Mouse (Mus musculus): ENCODE data around the gene Wdr17. TPM values are rescaled to one million over a fixed set of nuclear protein-coding genes. Genes with fewer than 3 reads are reported as not detected.
"Not testable (repeated sequence)": the region's sequence is repeated elsewhere in the genome, so short reads cannot be mapped to it uniquely, and the experiment has no call there.

Gene Wdr17
- polyA plus RNA-seq, 1 experiment from 2014 or later = 12.7 TPM

DNA sequence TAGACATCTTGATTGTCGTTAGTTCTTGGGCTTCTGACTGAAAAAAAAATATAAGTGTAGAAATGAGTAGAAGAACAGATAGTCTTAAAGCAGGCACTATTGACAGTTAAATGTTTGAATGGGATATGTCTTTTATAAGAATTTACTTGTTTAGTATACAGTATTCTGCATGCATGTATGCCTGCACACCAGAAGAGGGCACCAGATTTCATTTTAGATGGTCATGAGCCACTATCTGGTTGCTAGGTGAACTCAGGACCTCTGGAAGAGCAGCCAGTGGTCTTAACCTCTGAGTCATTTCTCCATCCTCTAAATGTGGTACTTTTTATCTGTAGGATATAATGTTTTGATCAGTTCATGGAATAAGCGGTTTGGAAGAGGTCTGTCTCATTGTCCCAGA, 227.3 kb downstream of the Wdr17 start:
- no peak overlapping the region for H3K4me2 ChIP-seq
- H3K36me3 ChIP-seq = peaks cover 4% of the 10 kb centered on the region
- no peaks in the 10 kb centered on the region for H3K9me3 ChIP-seq
- ATAC-seq (ENCODE audit: low FRiP score) = no peak
- H3K4me1 ChIP-seq (replicated peaks) = no peaks in the 10 kb centered on the region
- H3K27me3 ChIP-seq = no peaks in the 10 kb centered on the region
- H3K9ac ChIP-seq = no peak overlapping the region
- no peak overlapping the region for H3K4me3 ChIP-seq
- H3K27ac ChIP-seq = no peak overlapping the region
- 87% methylated on average over 2 of the region's 2 CpGs for WGBS

DNA sequence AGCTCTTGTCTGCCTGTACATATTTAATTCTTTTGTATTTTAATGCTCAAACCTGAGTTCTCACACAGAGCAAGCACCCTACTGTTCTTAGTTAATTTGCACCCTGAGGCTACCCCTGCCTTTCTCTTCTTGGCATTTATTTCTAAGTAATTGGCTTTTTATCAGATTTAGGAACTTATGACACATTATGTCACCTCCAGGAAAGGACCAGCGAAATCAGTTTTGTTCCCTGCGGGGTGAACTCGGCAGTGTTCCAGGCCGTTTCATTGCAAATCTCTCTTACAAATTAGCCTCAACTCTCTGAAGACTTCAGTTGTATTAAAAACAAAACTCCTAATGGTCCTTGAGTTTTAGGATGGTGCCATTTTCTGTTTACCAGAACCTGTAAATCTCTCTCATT, 248.3 kb downstream of the Wdr17 start:
- H3K4me3 ChIP-seq = no peak overlapping the region
- H3K9ac ChIP-seq = no peak overlapping the region
- ATAC-seq (ENCODE audit: low FRiP score) = no peak
- 52% methylated on average over 4 of the region's 4 CpGs for WGBS
- no peaks in the 10 kb centered on the region for H3K27me3 ChIP-seq
- H3K27ac ChIP-seq = no peak overlapping the region
- no peak overlapping the region for H3K4me2 ChIP-seq
- H3K9me3 ChIP-seq = no peaks in the 10 kb centered on the region
- no peaks in the 10 kb centered on the region for H3K36me3 ChIP-seq
- H3K4me1 ChIP-seq (replicated peaks) = no peaks in the 10 kb centered on the region

DNA sequence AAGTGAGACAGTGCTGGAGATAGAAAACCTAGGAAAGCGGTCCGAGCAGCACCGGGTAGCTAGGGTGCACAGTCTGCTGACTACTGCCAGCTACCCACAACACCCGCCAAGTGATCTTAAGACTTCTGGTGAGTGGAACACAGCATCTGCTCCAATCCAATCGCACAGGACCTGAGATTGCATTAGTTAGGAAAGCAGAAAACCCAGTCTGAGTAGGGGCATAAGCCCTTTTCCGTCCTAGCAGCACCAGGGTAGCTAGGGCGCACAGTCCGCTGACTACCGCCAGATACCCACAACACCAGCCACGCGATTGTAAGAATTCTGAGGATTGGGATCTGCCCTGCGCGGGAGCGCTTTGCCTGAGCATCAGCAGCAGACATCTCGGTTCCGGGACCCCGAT, 270.3 kb downstream of the Wdr17 start:
- H3K4me3 ChIP-seq; H3K27ac ChIP-seq; ATAC-seq (ENCODE audit: low FRiP score); H3K4me1 ChIP-seq (replicated peaks); H3K4me2 ChIP-seq; H3K27me3 ChIP-seq; H3K9ac ChIP-seq; H3K9me3 ChIP-seq; H3K36me3 ChIP-seq: not testable (repeated sequence)
- 88% methylated on average over 17 of the region's 17 CpGs for WGBS

- no peak overlapping the region for H3K9ac ChIP-seq
- H3K4me1 ChIP-seq (replicated peaks) = no peaks in the 10 kb centered on the region
- H3K27ac ChIP-seq = no peak overlapping the region
- H3K36me3 ChIP-seq = no peaks in the 10 kb centered on the region
- H3K4me3 ChIP-seq = no peak overlapping the region
- H3K9me3 ChIP-seq = no peaks in the 10 kb centered on the region
- no peak overlapping the region for H3K4me2 ChIP-seq
- WGBS = 73% methylated on average over 4 of the region's 4 CpGs
- no peak for ATAC-seq (ENCODE audit: low FRiP score)
- no peaks in the 10 kb centered on the region for H3K27me3 ChIP-seq
These were observed 276.7 kb downstream of the Wdr17 start for GRCm38 (mm10) chr8:54610238-54610637.

DNA sequence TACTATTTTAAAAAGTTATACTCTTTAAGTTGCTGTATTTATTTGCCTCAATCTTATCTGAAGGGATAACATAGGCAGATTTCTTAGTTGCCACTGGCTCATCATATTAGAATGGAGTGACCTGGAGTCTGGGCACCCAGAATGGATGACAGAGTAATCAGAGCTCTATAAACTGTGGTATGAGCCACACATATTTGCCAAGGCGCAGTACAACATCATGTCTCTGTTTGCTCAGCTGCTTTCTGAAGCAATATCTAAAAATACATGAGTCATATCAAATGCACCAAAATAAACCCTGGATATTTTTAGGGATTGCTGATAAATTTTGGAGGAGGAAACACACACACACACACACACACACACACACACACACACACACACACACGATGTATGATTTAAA, 277.6 kb downstream of the Wdr17 start:
- Histone ChIP-seq H3K9ac (no peak overlapping the region), H3K4me2 (no peak overlapping the region), H3K27me3 (no peaks in the 10 kb centered on the region), H3K4me3 (no peak overlapping the region), H3K36me3 (no peaks in the 10 kb centered on the region), H3K9me3 (no peaks in the 10 kb centered on the region), H3K27ac (no peak overlapping the region), H3K4me1 (replicated peaks) (no peaks in the 10 kb centered on the region)
- ATAC-seq (ENCODE audit: low FRiP score) = no peak
- 92% methylated on average over 2 of the region's 2 CpGs for WGBS

DNA sequence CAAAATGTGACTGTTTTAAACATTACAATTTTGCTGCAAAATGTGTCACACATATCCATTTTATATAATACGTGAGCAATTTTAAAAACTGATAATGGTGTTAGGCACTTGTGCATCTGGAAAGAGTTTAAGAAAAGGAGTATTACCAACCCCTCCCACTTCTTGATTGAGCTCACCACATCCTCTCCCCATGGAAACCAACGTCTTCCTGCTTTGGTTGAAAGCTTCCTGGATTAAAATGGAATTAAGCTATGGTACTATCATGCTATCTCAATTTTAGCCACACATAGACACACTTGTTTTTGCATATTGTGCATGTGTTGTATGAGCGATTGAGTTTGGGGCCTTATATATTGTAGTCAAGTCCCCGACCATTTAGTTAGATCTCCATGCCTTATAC, 283.5 kb downstream of the Wdr17 start:
- Histone ChIP-seq H3K27ac (no peak overlapping the region), H3K9me3 (no peaks in the 10 kb centered on the region), H3K4me1 (replicated peaks) (peaks cover 8% of the 10 kb centered on the region), H3K4me3 (no peak overlapping the region), H3K36me3 (no peaks in the 10 kb centered on the region), H3K9ac (no peak overlapping the region), H3K4me2 (no peak overlapping the region), H3K27me3 (no peaks in the 10 kb centered on the region)
- 82% methylated on average over 4 of the region's 4 CpGs for WGBS
- ATAC-seq (ENCODE audit: low FRiP score) = no peak

GRCm38 (mm10) chr8:54600671-54601251, 286.2 kb downstream of the Wdr17 start, which contains the start of gene Spata4:
Gene Spata4 (plus strand): TSS chr8:54600781.
- Histone ChIP-seq H3K9ac (peak within 1 kb of the TSS; percentile 65), H3K4me1 (replicated peaks) (peaks cover 8% of the 10 kb centered on the region), H3K4me2 (peak within 1 kb of the TSS; percentile 61), H3K4me3 (peak within 1 kb of the TSS; percentile 36), H3K9me3 (no peaks in the 10 kb centered on the region), H3K27ac (peak within 1 kb of the TSS; percentile 71), H3K36me3 (no peaks in the 10 kb centered on the region), H3K27me3 (no peaks in the 10 kb centered on the region)
- WGBS = 4% methylated on average over 21 of the region's 21 CpGs
- ATAC-seq (ENCODE audit: low FRiP score) = peak; percentile 95

DNA sequence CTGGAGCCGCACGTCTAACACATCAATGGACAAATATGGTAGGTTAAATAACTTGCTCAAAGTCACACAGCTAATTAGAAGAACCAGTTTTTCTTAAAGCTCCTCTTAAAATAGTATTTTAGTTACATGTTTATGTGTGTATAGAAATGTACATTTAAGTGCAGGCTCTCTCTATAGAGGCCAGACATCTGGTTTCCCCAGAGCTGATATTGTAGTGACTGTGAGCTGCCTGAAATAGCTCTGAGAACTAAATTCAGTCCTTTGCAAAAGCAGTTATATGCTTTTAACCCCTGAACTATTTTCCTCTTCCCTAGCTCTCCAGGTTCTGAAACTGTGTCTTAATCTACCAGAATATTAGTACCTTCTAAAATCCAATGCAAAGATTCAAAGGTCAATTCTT, 289.6 kb downstream of the Wdr17 start:
- no peaks in the 10 kb centered on the region for H3K27me3 ChIP-seq
- no peaks in the 10 kb centered on the region for H3K36me3 ChIP-seq
- no peaks in the 10 kb centered on the region for H3K9me3 ChIP-seq
- H3K4me3 ChIP-seq = no peak overlapping the region
- H3K9ac ChIP-seq = no peak overlapping the region
- no peak for ATAC-seq (ENCODE audit: low FRiP score)
- H3K4me1 ChIP-seq (replicated peaks) = peaks cover 8% of the 10 kb centered on the region
- no peak overlapping the region for H3K27ac ChIP-seq
- no peak overlapping the region for H3K4me2 ChIP-seq
- WGBS = 90% methylated on average over 2 of the region's 2 CpGs

DNA sequence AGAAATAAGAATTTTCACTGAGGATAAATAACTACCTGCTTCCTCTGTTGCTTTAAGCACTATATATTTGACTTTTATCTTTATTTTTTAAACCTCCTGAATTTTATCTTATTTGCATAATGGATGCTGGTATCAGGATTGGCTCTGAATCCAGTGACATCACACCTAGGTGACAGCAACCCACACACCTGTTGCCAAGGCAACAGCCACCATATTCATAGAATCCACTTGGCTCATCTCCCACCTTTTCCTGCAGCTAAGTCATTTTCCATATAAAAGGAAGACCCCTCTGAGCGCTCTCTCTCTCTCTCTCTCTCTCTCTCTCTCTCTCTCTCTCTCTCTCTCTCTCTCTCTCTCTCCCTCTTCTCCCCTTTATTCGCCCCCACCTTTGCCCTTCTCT, 290.0 kb downstream of the Wdr17 start:
- H3K36me3 ChIP-seq = no peaks in the 10 kb centered on the region
- H3K9me3 ChIP-seq = no peaks in the 10 kb centered on the region
- H3K9ac ChIP-seq = no peak overlapping the region
- peaks cover 8% of the 10 kb centered on the region for H3K4me1 ChIP-seq (replicated peaks)
- WGBS = 79% methylated on average over 2 of the region's 2 CpGs
- no peak for ATAC-seq (ENCODE audit: low FRiP score)
- H3K4me2 ChIP-seq = no peak overlapping the region
- no peaks in the 10 kb centered on the region for H3K27me3 ChIP-seq
- H3K4me3 ChIP-seq = no peak overlapping the region
- H3K27ac ChIP-seq = no peak overlapping the region

DNA sequence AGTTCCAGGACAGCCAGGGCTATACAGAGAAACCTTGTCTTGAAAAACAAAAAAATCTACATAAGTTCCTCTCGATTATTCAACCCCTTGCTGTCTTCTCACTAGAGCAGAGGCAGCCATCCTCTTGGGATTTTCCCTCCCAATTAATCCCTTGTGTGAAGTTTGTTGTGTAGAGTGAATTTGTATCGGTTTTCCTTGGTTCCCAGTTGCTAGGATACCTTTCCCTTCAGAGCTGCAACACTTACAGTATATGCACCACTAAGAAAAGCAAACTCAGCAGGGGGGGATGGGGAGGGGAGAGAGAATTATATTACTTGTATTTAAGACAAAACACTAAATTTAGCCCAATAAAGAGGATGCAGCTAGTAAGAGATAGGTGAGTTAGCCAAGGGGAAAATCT, 290.9 kb downstream of the Wdr17 start:
- no peak overlapping the region for H3K4me2 ChIP-seq
- H3K9ac ChIP-seq = no peak overlapping the region
- no peak for ATAC-seq (ENCODE audit: low FRiP score)
- H3K4me1 ChIP-seq (replicated peaks) = peaks cover 8% of the 10 kb centered on the region
- H3K4me3 ChIP-seq = no peak overlapping the region
- H3K27me3 ChIP-seq = no peaks in the 10 kb centered on the region
- no peaks in the 10 kb centered on the region for H3K36me3 ChIP-seq
- WGBS = 46% methylated on average over 2 of the region's 2 CpGs
- H3K27ac ChIP-seq = no peak overlapping the region
- no peaks in the 10 kb centered on the region for H3K9me3 ChIP-seq

DNA sequence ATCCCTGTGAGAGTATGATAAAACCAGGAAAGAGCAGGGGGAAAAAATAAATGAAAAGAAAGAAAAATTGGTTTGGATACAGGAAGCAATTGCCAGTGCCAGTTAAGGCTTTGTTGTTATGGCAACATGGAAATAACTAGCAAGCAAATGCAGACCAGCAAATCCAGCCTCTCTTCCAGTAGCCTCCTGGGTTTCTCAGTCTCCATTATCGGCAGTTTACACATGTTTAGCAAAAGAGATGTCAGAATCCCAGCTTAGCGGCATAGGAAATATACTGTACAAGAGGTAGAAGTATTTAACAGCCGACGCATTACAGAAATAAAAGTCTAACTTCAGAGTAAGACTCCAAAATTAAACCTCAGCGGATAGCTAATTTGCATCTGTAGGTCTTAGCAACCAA, 292.4 kb downstream of the Wdr17 start:
- no peak for ATAC-seq (ENCODE audit: low FRiP score)
- no peak overlapping the region for H3K4me2 ChIP-seq

DNA sequence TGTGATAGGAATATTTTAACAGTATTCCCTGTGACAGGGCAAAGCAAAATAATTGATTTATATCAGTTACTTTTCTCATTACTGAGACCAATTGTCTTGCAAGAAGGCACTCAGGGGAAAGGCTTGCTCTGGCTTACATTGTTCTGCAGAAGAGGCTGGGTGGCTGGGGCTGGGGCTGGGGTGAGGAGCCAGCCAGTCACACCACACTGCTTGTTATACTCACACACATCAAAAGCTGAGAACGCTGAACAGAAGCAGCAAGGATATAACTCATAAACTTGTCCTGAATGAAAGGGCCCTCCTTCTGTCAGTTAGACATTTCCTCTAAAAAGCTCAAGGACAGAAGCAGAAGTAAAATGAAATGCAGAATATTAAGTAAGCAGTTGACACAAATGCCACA, 304.1 kb downstream of the Wdr17 start:
- Histone ChIP-seq H3K36me3 (no peaks in the 10 kb centered on the region), H3K4me3 (no peak overlapping the region), H3K9me3 (no peaks in the 10 kb centered on the region), H3K4me1 (replicated peaks) (no peaks in the 10 kb centered on the region), H3K27me3 (no peaks in the 10 kb centered on the region), H3K9ac (no peak overlapping the region), H3K27ac (no peak overlapping the region), H3K4me2 (no peak overlapping the region)
- WGBS = 63% methylated on average over 1 of the region's 1 CpGs
- ATAC-seq (ENCODE audit: low FRiP score) = no peak

More for the DNA sequence above, 292.4 kb downstream of the Wdr17 start:
- no peaks in the 10 kb centered on the region for H3K36me3 ChIP-seq
- H3K27ac ChIP-seq = no peak overlapping the region
- no peaks in the 10 kb centered on the region for H3K27me3 ChIP-seq
- H3K9me3 ChIP-seq = no peaks in the 10 kb centered on the region
- WGBS = 87% methylated on average over 5 of the region's 5 CpGs
- H3K4me1 ChIP-seq (replicated peaks) = no peaks in the 10 kb centered on the region
- H3K4me3 ChIP-seq = no peak overlapping the region
- no peak overlapping the region for H3K9ac ChIP-seq

DNA sequence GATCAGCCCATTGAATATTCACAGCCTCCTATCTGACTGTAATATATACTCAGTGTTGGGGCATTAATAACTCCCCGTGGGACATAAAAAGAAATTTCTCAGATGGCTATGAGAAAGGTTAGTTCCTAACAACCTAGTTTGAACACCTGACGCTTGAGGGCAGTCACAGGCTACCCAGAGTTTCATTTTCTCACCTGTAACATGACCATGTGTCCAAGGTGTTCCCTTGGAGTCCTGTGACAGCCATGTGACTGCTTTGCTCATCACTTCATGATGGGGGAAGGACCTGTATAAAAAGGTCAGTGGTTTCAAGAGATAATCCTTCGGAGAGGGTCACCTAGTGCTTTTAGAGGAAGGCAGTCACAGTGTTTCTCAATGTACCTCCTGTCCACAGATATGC, 305.5 kb downstream of the Wdr17 start:
- H3K36me3 ChIP-seq = no peaks in the 10 kb centered on the region
- H3K27me3 ChIP-seq = no peaks in the 10 kb centered on the region
- no peak overlapping the region for H3K4me2 ChIP-seq
- no peak for ATAC-seq (ENCODE audit: low FRiP score)
- H3K27ac ChIP-seq = no peak overlapping the region
- H3K9ac ChIP-seq = no peak overlapping the region
- WGBS = 87% methylated on average over 3 of the region's 3 CpGs
- no peak overlapping the region for H3K4me3 ChIP-seq
- no peaks in the 10 kb centered on the region for H3K4me1 ChIP-seq (replicated peaks)
- H3K9me3 ChIP-seq = no peaks in the 10 kb centered on the region

Measured in hindbrain, embryonic 13.5 days (tissue).